Mouse (Mus musculus) C2C12 (cell line): ENCODE measurements around the gene Ppif.

Source experiments
- CEBPB ChIP-seq: IDR thresholded peaks from one replicate; pipeline ENCODE4 v1.6.1; 2011; ENCODE audit warnings: low read depth, mild to moderate bottlenecking, control low read depth, moderate library complexity
- CTCF ChIP-seq: IDR thresholded peaks from one replicate; pipeline ENCODE4 v1.5.1; 2011; ENCODE audit not compliant: control insufficient read depth, insufficient read depth, insufficient read length
- USF1 ChIP-seq: IDR thresholded peaks from one replicate; pipeline ENCODE4 v1.6.1; 2011; ENCODE audit warnings: low read depth, mild to moderate bottlenecking, control low read depth, moderate library complexity

DNA sequence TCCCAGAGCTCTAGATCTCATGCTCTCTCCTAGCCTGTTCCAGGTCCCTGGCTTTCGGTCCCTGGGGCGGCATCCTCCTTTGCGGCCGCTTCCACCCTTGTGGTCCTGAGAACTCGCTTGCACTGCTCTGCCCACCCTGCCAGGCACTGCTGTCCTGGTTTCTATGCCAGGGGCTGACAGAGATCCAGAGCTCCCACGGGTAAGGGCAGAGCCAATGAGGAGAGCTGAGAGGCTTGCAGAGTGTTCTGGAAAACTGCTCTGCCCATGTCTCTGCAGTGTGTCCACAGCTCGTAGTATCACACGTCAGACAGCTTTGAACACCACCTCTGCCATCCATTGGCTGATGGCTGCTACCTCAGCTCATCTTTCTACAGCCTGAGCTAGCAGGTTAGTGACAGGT, 23.8 kb downstream of the Ppif start:
- no peak for TF ChIP-seq CTCF
- no peak for TF ChIP-seq USF1
- TF ChIP-seq CEBPB, result no peak
